Mouse (Mus musculus): ENCODE results near the gene Golim4.

Gene Golim4

DNA sequence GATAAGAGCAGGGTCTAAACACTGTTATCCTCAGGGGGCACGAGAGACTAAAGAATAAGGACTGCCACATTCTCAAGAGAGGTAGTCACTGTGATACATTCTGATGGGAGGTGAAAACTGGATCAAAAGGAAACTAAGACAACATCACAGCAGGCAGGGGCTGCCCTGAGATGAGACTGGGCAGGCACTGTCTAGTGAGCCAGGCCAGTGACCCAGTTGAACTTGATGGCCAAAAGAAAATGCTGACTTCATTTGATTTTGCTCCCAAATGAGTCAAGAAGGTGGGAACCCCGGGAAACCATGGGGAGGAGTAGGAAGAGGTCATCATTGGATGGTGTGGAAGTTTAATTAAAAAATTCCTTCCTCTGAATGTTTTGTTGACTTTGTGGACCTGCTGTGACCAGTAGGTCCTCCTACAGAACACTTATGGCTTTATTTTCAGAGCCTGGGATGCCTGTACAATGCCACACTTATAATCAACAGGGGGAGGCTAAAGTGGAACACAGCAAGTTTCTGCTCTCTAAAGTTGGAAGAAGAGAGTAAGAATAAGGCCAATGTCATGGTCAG lies 26.0 kb downstream of the Golim4 start:
- no peak for TF ChIP-seq GATA4 (IDR thresholded peaks at IDR 0.05; ENCODE audit: insufficient replicate concordance, low read length)

DNA sequence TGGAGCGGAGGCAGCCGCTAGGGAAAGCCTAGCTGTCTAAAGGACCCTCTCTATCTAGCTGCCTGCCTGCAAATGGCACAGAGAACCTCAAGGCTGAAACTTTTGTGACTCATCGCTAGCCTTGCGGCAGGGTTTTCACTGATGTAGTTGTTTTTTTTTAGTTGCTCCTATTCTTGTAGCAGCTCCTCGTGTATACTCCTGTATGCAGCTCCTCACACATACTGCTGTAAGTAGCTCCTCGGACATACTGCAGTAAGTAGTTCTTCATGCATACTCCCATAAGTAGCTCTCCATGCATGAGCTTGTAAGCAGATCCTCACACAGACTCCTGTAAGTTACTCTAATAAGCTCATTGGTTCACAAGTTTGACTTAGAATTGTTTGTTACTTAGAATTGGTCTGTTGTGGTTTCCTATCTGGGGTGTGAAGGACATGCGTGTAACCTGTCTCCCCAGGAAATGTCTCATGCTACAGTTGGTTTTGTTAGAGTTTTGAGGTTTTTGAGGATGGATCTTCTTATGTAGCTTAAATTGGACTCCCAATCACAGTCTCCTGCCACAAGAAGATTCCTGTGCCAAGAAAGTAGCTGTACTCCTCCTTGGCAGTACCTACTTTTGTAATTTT lies 26.7 kb downstream of the Golim4 start:
- TF ChIP-seq GATA4 (IDR thresholded peaks at IDR 0.05; ENCODE audit: insufficient replicate concordance, low read length): no peak

DNA sequence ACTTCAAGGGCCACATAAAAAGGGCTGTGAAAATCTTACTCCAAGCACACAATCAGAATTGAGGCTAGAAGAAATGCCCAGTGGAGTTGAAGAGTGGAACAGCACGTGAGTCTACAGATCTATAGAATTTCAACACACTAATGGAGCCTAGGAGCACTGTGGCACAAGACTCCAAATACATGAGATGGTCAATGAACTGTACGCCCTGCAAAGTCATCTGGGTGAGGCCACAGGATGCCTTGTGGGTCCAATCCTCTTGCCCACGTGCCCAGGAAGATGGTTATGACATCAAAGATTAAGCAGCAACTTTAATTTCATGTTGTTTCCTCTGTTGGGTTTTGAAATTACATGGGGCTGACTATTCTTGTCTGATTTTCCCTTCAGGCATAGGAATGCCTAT lies 30.4 kb downstream of the Golim4 start:
- no peak for TF ChIP-seq GATA4 (IDR thresholded peaks at IDR 0.05; ENCODE audit: insufficient replicate concordance, low read length)

DNA sequence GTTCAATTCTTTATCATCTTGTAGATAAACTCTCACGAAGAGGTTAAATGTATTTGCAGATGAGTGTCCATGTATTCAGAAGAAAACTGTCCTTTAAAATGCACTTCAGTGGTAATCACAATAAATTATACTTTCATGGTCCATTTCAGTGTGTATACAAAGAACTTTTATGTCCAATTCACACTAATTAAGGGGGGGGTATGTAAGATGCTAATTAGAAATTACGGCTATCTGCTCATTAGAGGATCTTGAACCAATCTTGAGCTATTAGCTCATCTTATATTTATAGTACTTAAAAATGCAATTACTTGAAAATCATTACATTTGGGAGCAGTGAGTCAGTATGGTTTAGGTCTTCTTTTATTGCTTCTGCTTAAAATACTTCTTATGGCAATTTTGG lies 31.6 kb downstream of the Golim4 start:
- no peak for TF ChIP-seq GATA4 (IDR thresholded peaks at IDR 0.05; ENCODE audit: insufficient replicate concordance, low read length)

DNA sequence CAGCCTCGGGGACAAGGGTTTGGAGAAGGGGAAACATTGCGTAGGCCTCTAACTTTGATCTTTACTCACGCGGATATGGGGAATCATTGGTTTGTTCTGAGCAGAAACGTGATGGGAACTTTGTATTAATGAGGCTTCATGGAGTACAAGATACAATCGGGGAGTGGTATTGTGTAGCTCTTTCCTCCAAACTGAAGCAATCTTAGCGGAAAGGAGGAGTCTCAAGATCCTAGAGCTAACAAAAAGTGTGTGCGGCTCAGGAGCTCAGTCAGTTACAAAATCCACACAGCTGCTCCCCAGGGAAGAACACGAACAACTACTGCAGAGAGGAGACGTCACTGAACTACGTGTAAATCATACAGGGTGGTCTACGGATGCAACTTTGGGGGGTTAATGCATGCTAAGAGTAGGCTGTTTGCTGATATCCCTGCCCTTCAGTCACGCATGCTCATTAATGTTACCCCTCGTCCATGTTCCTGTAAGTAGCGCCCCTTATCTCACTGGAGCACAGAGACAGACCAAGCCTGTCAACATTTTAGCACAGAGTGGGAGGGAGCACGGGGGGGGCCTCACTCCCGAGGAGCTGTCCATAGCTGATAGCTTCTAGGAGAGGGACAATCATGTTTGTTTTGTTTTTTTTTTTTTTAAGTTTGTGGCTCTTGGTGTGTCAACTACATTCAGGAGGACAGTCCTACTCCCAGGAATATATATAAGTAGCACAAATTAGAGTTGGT lies 38.8 kb downstream of the Golim4 start:
- no peak for TF ChIP-seq GATA4 (IDR thresholded peaks at IDR 0.05; ENCODE audit: insufficient replicate concordance, low read length)

DNA sequence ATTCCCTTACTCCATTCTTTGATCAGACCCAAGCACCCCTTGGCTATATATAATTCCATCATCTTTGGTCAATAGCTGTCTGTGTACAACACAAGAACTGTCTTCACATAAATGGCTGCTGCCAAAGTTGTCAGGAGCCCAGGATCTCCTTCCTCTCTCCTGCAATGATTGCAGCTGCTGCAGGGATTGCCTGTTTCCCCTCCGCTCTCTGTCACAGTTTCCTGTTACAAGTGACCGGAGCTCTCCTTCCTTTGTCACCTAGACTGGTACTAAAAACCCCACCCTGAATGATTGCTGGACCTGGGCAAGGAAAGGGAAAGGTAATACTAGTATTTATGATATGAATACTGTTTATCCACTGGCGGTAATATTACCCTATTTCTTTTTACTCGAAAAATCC lies 44.0 kb downstream of the Golim4 start:
- TF ChIP-seq GATA4 (IDR thresholded peaks at IDR 0.05; ENCODE audit: insufficient replicate concordance, low read length): no peak

DNA sequence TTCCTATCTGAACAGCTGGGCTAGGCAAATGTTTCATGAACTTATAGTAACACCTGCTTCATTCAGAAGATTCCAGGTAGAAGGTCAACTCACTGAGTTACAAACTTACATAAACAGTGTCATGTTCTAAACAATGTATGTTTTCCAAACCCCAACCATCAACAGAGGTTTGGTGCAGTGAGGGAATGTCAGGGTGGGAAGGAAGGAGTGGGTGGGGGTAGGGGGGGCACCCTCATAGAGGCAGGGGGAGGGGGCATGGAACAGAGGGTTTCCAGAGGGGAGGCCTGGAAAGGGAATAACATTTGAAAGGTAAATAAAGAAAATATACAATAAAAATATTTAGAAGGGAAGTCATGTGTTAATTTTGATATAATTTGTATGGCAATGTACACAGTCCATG lies 46.0 kb downstream of the Golim4 start:
- no peak for TF ChIP-seq GATA4 (IDR thresholded peaks at IDR 0.05; ENCODE audit: insufficient replicate concordance, low read length)

DNA sequence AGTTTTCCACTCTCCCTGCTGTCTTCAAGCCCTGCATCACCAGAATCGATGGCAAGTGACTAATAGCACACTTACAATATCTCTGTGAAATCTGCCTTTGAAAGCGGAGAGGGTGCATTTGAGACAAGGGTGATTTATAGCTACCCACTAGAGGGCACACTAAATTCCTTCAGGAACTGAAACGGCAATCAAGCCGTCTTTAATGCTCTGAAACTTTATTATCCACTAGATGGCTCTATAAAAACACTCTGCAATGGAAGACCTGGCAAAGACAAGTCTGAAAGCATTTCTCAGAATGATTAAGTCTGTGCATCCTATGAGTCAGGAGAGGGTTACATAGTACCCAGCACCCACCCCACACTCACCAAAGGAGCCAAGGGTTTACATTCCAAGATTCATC lies 46.5 kb downstream of the Golim4 start:
- TF ChIP-seq GATA4 (IDR thresholded peaks at IDR 0.05; ENCODE audit: insufficient replicate concordance, low read length): no peak

DNA sequence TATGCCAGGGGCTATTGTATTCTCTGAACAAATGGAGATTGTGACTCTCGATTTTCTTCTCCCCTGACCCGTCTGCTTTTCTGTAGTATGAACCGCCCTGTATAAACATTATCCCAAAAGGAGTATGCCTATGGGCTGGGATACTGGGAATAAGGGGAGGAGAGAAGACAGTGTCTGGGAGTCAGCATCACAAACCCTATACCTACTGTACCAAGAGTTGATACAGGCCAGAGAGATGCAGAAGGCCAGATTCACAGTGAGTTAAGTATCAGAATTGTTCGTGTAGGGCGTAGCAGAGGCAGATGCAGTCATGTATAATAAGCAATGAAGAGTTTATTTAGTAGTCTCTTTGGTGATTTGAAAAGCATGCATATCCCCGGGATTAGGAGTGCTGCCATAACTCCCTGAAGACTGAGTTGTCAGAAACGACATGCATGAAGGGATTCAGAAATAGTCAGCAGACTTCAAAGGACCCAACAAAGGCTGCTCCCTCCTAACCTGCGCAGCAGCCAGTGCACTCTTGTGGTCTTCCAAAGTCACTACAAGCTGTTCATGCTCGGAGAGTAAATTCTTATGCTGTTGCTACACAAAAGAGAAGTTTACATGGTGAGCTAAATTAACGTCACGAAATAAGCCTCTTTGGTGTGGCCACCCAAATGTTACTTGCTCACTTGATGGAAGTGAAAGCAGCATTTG lies 54.7 kb downstream of the Golim4 start:
- TF ChIP-seq GATA4 (IDR thresholded peaks at IDR 0.05; ENCODE audit: insufficient replicate concordance, low read length): no peak

DNA sequence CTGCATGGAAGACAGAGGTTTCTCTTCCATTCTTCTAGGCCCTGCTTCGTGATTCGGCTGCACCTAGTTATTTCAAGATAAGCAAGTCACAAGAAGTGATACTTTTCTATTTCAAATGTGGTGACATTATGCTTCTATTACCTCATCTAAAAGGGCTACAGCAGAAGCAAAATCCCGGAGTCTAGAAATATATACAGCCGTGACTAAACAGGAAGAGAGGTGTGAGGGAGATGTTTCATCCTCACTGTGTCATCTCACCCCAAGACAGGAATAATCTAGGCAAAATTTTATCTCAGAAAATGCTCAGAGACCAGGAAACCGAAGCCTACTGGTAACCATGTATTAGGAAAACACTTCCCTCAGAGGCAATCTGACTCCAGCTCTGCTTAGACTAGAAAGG lies 61.7 kb downstream of the Golim4 start:
- TF ChIP-seq GATA4 (IDR thresholded peaks at IDR 0.05; ENCODE audit: insufficient replicate concordance, low read length): no peak

DNA sequence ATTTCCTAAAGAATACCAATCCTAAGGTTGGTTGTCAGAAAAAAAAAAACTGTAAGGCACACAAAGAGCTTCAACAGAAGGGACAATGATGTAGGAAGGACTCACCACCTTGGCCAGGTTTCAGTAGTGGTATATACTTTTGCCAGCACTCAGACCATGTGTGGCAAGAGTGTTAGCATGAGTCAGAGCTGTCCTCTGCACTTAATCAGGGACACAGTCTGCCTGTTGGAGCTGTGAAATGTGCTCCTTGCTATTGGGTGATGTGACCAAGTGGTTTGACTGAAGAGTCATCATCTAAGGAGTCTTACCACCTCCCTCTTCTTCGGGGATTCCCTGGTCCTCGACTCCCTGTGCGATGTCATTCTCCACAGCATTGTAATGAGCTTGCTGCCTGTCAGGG lies 65.2 kb downstream of the Golim4 start:
- no peak for TF ChIP-seq GATA4 (IDR thresholded peaks at IDR 0.05; ENCODE audit: insufficient replicate concordance, low read length)

DNA sequence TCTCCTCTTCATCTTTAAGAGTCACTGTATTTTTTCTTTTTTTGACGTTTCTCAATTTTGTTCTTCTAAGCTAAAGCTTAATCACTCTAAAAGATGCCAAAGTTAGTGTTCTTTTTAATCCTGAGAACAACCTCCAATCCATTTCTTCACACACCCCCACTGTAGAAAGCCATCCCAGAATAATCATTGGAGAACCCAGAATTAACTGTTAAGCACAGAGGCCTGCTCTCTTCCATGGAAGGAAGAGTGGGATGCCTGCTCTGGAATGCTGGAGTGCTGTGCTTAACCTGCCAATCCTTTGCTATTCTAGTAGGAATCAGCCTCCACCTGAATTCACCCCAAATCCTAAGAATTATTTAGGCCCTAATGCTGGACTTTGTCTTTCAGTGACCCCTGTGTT lies 67.4 kb downstream of the Golim4 start:
- TF ChIP-seq GATA4 (IDR thresholded peaks at IDR 0.05; ENCODE audit: insufficient replicate concordance, low read length): no peak

DNA sequence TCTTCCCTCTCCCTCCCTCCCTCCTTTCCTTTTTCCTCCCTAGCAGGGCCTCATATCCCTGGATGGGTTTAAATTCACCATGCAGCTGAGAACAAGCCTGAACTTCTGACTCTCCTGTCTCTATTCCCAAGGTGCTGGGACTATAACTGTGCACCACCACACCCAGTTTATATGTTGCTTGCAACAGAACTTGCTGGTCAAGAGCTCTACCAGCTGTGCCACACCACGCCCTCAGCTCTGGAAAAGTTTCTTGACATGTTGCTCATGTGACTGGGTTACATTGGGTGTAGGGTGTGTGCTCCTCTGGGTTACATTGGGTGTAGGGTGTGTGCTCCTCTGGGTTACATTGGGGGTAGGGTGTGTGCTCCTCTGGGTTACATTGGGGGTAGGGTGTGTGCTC lies 75.2 kb downstream of the Golim4 start:
- no peak for TF ChIP-seq GATA4 (IDR thresholded peaks at IDR 0.05; ENCODE audit: insufficient replicate concordance, low read length)

DNA sequence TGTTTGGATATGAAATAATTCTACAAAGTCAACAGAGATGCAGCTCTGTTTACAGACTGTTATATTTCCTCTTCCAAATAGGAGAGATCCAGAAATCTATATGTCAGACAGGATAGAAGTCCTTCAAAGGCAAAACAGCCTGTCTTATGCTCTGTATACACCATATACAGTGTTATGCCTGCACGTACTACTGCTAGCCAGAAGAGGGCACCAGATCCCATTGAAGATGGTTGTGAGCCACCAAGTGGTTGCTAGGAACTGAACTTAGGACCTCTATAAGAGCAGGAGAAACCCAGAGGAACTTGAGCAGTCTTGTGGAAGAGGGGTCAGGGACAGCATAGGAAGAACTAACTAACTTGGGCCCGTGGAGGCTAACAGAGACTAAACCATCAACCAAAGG lies 77.5 kb downstream of the Golim4 start:
- no peak for TF ChIP-seq GATA4 (IDR thresholded peaks at IDR 0.05; ENCODE audit: insufficient replicate concordance, low read length)

DNA sequence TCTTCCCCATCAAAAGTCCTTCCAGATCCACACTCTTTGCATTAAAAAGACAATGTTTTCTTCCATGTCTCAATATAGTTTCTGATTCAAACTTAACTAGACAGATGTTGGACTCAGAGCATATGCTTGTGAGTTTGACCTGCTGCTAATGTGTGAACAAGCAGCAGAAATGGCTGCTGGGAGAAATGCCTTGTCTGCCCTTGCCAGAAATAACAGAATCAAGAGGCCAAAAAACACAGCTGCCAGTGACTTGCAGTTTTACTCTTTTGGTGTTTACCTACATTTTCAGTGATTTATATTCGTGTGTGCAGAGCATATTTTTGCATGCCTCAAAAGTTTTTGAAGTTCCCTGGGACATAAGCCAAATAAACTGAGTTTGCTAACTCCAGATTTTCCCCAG lies 87.9 kb downstream of the Golim4 start:
- TF ChIP-seq GATA4 (IDR thresholded peaks at IDR 0.05; ENCODE audit: insufficient replicate concordance, low read length): no peak

DNA sequence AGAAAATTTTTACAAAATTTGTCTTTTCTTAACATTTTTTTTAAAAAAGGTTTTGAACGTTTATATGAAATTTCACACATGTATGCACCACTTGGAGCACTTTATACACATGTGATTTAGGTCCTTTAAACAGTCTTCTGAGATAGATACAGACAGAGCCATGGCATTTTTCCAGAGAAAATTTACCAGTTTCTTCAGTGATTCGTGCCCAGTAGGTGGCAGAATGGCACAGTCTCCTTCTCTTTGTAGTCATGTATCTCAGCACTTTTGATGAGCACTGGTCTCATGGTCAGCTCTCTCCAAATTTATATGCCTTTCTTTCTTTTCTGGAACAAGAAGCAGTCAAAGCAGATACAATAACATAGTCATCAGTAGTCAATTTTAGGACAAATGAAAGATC lies 92.5 kb downstream of the Golim4 start:
- TF ChIP-seq GATA4 (IDR thresholded peaks at IDR 0.05; ENCODE audit: insufficient replicate concordance, low read length): no peak
